Mouse (Mus musculus): ENCODE measurements at regions not wholly inside any gene's neighbourhood (a gene's known extent, or its start where the extent isn't known, plus 50 kb on each side); places are given as distances from the start of the nearest gene placed in this dataset.

GRCm38 (mm10) chr7:83036397-83036796 lies 169.3 kb downstream of the Mex3b start:
- H3K4me1 ChIP-seq (ENCODE audit: control insufficient read depth, insufficient read depth, low read length) = no peaks in the 10 kb centered on the region
- no peaks in the 10 kb centered on the region for H3K9me3 ChIP-seq (replicated peaks; ENCODE audit: control insufficient read depth, low read length)
- H3K27ac ChIP-seq (ENCODE audit: low read depth, low read length) = no peak overlapping the region
- H3K36me3 ChIP-seq (ENCODE audit: control insufficient read depth, insufficient read depth, low read length) = no peaks in the 10 kb centered on the region
- WGBS (ENCODE audit: insufficient replicate concordance) = 78% methylated on average over 2 of the region's 2 CpGs
- H3K4me2 ChIP-seq = no peak overlapping the region
- no peak for ATAC-seq (replicated peaks; ENCODE audit: insufficient number of reproducible peaks, low FRiP score, low TSS enrichment)
- H3K27me3 ChIP-seq (ENCODE audit: control insufficient read depth, insufficient read depth, low read length) = no peaks in the 10 kb centered on the region
- no peak overlapping the region for H3K4me3 ChIP-seq (ENCODE audit: low read depth, low read length)
- no peak overlapping the region for H3K9ac ChIP-seq (ENCODE audit: low read depth, low read length)

GRCm38 (mm10) chr7:83037100-83037499 lies 170.0 kb downstream of the Mex3b start:
- Histone ChIP-seq H3K27me3 (ENCODE audit: control insufficient read depth, insufficient read depth, low read length) (no peaks in the 10 kb centered on the region), H3K27ac (ENCODE audit: low read depth, low read length) (no peak overlapping the region), H3K4me1 (ENCODE audit: control insufficient read depth, insufficient read depth, low read length) (no peaks in the 10 kb centered on the region), H3K4me2 (no peak overlapping the region), H3K36me3 (ENCODE audit: control insufficient read depth, insufficient read depth, low read length) (no peaks in the 10 kb centered on the region), H3K4me3 (ENCODE audit: low read depth, low read length) (no peak overlapping the region), H3K9me3 (replicated peaks; ENCODE audit: control insufficient read depth, low read length) (no peaks in the 10 kb centered on the region), H3K9ac (ENCODE audit: low read depth, low read length) (no peak overlapping the region)
- no peak for ATAC-seq (replicated peaks; ENCODE audit: insufficient number of reproducible peaks, low FRiP score, low TSS enrichment)
- 13% methylated on average over 2 of the region's 2 CpGs for WGBS (ENCODE audit: insufficient replicate concordance)

DNA sequence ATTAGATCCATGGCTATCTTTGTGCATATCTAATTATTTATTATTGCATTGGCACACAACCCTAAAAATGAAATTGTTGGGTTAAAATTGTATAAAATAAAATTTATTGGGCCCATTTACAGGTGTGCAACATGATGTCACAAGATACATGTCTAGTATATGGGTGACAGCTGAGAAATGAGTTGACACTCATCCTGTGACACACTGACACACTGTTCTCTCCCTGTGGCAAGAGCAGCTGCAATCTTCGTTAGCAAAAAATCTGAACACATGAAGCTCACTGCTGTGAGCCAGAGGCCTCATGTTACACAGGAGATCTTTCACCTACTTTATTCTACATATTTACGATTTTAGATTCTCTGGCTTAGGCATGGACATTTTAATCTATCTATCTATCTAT lies 170.6 kb downstream of the Mex3b start:
- Histone ChIP-seq H3K27me3 (ENCODE audit: control insufficient read depth, insufficient read depth, low read length) (no peaks in the 10 kb centered on the region), H3K4me1 (ENCODE audit: control insufficient read depth, insufficient read depth, low read length) (no peaks in the 10 kb centered on the region), H3K9ac (ENCODE audit: low read depth, low read length) (no peak overlapping the region), H3K36me3 (ENCODE audit: control insufficient read depth, insufficient read depth, low read length) (no peaks in the 10 kb centered on the region), H3K9me3 (replicated peaks; ENCODE audit: control insufficient read depth, low read length) (no peaks in the 10 kb centered on the region), H3K27ac (ENCODE audit: low read depth, low read length) (no peak overlapping the region), H3K4me2 (no peak overlapping the region), H3K4me3 (ENCODE audit: low read depth, low read length) (no peak overlapping the region)
- 66% methylated on average over 2 of the region's 2 CpGs for WGBS (ENCODE audit: insufficient replicate concordance)
- no peak for ATAC-seq (replicated peaks; ENCODE audit: insufficient number of reproducible peaks, low FRiP score, low TSS enrichment)

- WGBS (ENCODE audit: insufficient replicate concordance) = 82% methylated on average over 3 of the region's 3 CpGs
- H3K9ac ChIP-seq (ENCODE audit: low read depth, low read length) = no peak overlapping the region
- H3K27me3 ChIP-seq (ENCODE audit: control insufficient read depth, insufficient read depth, low read length) = no peaks in the 10 kb centered on the region
- H3K4me2 ChIP-seq = no peak overlapping the region
- H3K9me3 ChIP-seq (replicated peaks; ENCODE audit: control insufficient read depth, low read length) = no peaks in the 10 kb centered on the region
- H3K36me3 ChIP-seq (ENCODE audit: control insufficient read depth, insufficient read depth, low read length) = no peaks in the 10 kb centered on the region
- no peak for ATAC-seq (replicated peaks; ENCODE audit: insufficient number of reproducible peaks, low FRiP score, low TSS enrichment)
- H3K4me3 ChIP-seq (ENCODE audit: low read depth, low read length) = no peak overlapping the region
- H3K27ac ChIP-seq (ENCODE audit: low read depth, low read length) = no peak overlapping the region
- H3K4me1 ChIP-seq (ENCODE audit: control insufficient read depth, insufficient read depth, low read length) = no peaks in the 10 kb centered on the region
These were observed 176.6 kb downstream of the Mex3b start for GRCm38 (mm10) chr7:83043746-83044145.

DNA sequence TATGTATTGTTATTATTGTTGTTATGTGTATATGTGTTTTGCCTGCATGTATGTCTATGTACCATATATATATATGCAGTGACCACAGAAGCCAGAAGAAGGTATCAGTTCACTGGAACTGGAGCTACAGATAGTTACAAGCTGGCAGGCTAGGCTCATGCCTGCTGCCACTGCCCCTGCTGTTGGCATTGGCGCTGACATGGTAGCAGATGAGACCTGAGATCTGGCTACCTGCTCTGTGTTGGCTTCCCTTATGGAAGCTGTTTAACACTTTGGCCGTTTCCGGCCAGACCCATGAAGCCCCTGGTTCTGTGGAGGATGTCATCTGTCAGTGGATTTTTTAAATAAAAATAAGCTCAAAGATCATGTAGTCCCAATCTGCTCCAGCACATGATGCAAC lies 178.1 kb downstream of the Mex3b start:
- 89% methylated on average over 3 of the region's 3 CpGs for WGBS (ENCODE audit: insufficient replicate concordance)
- no peak for ATAC-seq (replicated peaks; ENCODE audit: insufficient number of reproducible peaks, low FRiP score, low TSS enrichment)

GRCm38 (mm10) chr7:83050011-83050410 lies 182.9 kb downstream of the Mex3b start:
- Histone ChIP-seq H3K27me3 (ENCODE audit: control insufficient read depth, insufficient read depth, low read length) (no peaks in the 10 kb centered on the region), H3K4me3 (ENCODE audit: low read depth, low read length) (no peak overlapping the region), H3K9ac (ENCODE audit: low read depth, low read length) (no peak overlapping the region), H3K36me3 (ENCODE audit: control insufficient read depth, insufficient read depth, low read length) (no peaks in the 10 kb centered on the region), H3K4me1 (ENCODE audit: control insufficient read depth, insufficient read depth, low read length) (no peaks in the 10 kb centered on the region), H3K9me3 (replicated peaks; ENCODE audit: control insufficient read depth, low read length) (no peaks in the 10 kb centered on the region), H3K27ac (ENCODE audit: low read depth, low read length) (no peak overlapping the region), H3K4me2 (no peak overlapping the region)
- WGBS (ENCODE audit: insufficient replicate concordance) = 66% methylated on average over 3 of the region's 3 CpGs
- ATAC-seq (replicated peaks; ENCODE audit: insufficient number of reproducible peaks, low FRiP score, low TSS enrichment) = no peak

More for the DNA sequence above, 178.1 kb downstream of the Mex3b start:
- no peaks in the 10 kb centered on the region for H3K36me3 ChIP-seq (ENCODE audit: control insufficient read depth, insufficient read depth, low read length)
- H3K27me3 ChIP-seq (ENCODE audit: control insufficient read depth, insufficient read depth, low read length) = no peaks in the 10 kb centered on the region
- no peak overlapping the region for H3K9ac ChIP-seq (ENCODE audit: low read depth, low read length)
- H3K27ac ChIP-seq (ENCODE audit: low read depth, low read length) = no peak overlapping the region
- H3K9me3 ChIP-seq (replicated peaks; ENCODE audit: control insufficient read depth, low read length) = no peaks in the 10 kb centered on the region
- no peak overlapping the region for H3K4me3 ChIP-seq (ENCODE audit: low read depth, low read length)
- no peaks in the 10 kb centered on the region for H3K4me1 ChIP-seq (ENCODE audit: control insufficient read depth, insufficient read depth, low read length)
- H3K4me2 ChIP-seq = no peak overlapping the region

DNA sequence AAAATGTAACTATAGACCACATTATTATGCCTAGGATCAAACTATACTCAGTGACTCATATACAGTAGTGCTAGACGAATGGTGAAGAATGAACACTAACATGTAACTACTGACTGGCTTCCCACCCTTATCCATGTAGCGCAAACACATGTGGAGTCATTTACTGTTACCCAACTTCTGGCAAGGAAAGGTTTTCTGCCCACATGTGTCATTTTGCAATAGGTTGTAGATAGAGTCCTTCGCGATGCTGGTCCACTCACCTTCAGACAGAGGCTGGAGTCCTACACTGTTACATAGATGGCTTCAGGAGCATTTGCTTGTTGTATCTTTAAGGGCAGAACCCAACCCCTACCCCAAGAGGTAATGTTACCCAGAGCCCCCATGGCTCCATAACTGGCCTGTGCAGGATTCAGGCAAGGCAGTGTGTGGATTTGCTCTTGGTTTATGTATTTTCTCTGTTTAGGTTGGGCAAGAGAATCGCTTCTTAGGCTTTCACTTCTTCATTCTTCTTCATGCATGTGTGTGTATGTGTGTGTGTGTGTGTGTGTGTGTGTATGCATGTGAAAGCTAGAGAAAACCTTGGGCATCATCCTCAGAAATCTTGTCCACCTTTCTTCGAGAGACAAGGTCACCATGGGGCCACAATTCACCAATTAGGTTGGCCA lies 183.8 kb downstream of the Mex3b start:
- no peak overlapping the region for H3K4me2 ChIP-seq
- no peaks in the 10 kb centered on the region for H3K36me3 ChIP-seq (ENCODE audit: control insufficient read depth, insufficient read depth, low read length)
- H3K9ac ChIP-seq (ENCODE audit: low read depth, low read length) = no peak overlapping the region
- no peaks in the 10 kb centered on the region for H3K27me3 ChIP-seq (ENCODE audit: control insufficient read depth, insufficient read depth, low read length)
- H3K9me3 ChIP-seq (replicated peaks; ENCODE audit: control insufficient read depth, low read length) = no peaks in the 10 kb centered on the region
- no peak for ATAC-seq (replicated peaks; ENCODE audit: insufficient number of reproducible peaks, low FRiP score, low TSS enrichment)
- no peaks in the 10 kb centered on the region for H3K4me1 ChIP-seq (ENCODE audit: control insufficient read depth, insufficient read depth, low read length)
- no peak overlapping the region for H3K4me3 ChIP-seq (ENCODE audit: low read depth, low read length)
- WGBS (ENCODE audit: insufficient replicate concordance) = 85% methylated on average over 6 of the region's 6 CpGs
- H3K27ac ChIP-seq (ENCODE audit: low read depth, low read length) = no peak overlapping the region

GRCm38 (mm10) chr7:83056101-83056935 lies 189.2 kb downstream of the Mex3b start:
- H3K27ac ChIP-seq (ENCODE audit: low read depth, low read length) = no peak overlapping the region
- no peaks in the 10 kb centered on the region for H3K36me3 ChIP-seq (ENCODE audit: control insufficient read depth, insufficient read depth, low read length)
- WGBS (ENCODE audit: insufficient replicate concordance) = 70% methylated on average over 13 of the region's 13 CpGs
- no peak overlapping the region for H3K4me2 ChIP-seq
- no peaks in the 10 kb centered on the region for H3K9me3 ChIP-seq (replicated peaks; ENCODE audit: control insufficient read depth, low read length)
- ATAC-seq (replicated peaks; ENCODE audit: insufficient number of reproducible peaks, low FRiP score, low TSS enrichment) = no peak
- H3K9ac ChIP-seq (ENCODE audit: low read depth, low read length) = no peak overlapping the region
- H3K27me3 ChIP-seq (ENCODE audit: control insufficient read depth, insufficient read depth, low read length) = no peaks in the 10 kb centered on the region
- H3K4me3 ChIP-seq (ENCODE audit: low read depth, low read length) = no peak overlapping the region
- no peaks in the 10 kb centered on the region for H3K4me1 ChIP-seq (ENCODE audit: control insufficient read depth, insufficient read depth, low read length)

DNA sequence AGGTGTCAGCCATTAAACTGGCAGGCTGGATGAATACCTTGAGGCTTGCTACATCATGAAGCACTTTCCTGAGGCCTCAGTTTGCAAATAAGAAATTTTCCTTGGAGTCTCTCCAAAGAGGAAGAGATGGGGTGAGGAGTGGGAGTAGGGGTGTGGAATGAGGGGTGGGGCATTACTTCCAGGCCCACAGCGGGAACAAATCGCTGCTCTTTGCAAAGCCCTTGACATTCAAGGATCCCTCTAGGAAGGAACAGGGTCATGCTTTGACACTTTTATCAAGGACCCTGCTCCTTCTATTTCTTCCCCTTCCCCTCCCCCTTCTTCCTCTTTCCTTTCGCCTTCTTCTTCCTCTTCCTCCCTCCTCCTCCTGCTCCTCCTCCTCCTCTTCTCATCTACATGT lies 193.2 kb downstream of the Mex3b start:
- H3K4me1 ChIP-seq (ENCODE audit: control insufficient read depth, insufficient read depth, low read length) = no peaks in the 10 kb centered on the region
- H3K9me3 ChIP-seq (replicated peaks; ENCODE audit: control insufficient read depth, low read length) = no peaks in the 10 kb centered on the region
- WGBS (ENCODE audit: insufficient replicate concordance) = 36% methylated on average over 3 of the region's 3 CpGs
- H3K27ac ChIP-seq (ENCODE audit: low read depth, low read length) = no peak overlapping the region
- no peak for ATAC-seq (replicated peaks; ENCODE audit: insufficient number of reproducible peaks, low FRiP score, low TSS enrichment)
- H3K27me3 ChIP-seq (ENCODE audit: control insufficient read depth, insufficient read depth, low read length) = no peaks in the 10 kb centered on the region
- no peak overlapping the region for H3K4me2 ChIP-seq
- H3K36me3 ChIP-seq (ENCODE audit: control insufficient read depth, insufficient read depth, low read length) = no peaks in the 10 kb centered on the region
- no peak overlapping the region for H3K9ac ChIP-seq (ENCODE audit: low read depth, low read length)
- H3K4me3 ChIP-seq (ENCODE audit: low read depth, low read length) = no peak overlapping the region
